Mouse (Mus musculus) lung, postnatal 10 days (tissue): ENCODE data around the gene Acot8.

Experiments
- DNase-seq: peaks from one replicate; pipeline ENCODE4 v3.0.0; 2021

Acot8 gene

GRCm38 (mm10) chr2:164748991-164749390 lies 55.7 kb downstream of the Acot8 start:
- no peak for DNase-seq

GRCm38 (mm10) chr2:164748191-164748590 lies 56.5 kb downstream of the Acot8 start:
- DNase-seq: no peak

GRCm38 (mm10) chr2:164746693-164747092 lies 58.0 kb downstream of the Acot8 start:
- DNase-seq: no peak

DNA sequence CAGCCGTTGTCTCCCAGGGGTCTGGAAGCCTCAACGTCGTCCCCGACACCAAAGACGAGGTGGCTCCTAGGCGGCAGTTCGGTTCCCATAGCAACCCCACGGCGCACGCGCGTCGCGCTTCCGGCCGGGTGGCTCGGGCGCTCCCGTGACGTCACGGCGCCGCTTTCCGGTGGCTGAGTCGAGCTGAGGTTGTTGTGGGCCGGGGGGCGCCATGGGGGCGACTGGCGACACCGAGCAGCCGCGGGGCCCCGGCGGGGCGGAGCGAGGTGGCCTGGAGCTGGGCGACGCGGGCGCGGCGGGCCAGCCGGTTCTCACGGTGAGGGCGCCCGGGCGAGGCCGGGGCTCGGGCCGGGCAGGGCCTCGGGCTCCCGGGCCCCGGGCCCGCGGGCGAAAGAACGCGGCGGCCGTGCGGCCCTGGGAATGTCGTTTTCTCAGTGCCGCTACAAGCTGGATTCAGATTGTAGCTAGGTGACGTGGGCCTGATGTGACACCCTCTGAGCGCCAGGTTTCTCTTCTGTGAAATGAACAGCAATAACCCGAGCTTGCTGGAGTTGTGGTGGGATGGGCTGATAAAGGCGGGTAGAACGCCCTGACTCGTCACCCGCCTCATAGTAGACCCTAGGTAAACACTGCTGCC lies 58.7 kb downstream of the Acot8 start, which contains the start of the genes Wfdc3 and Dnttip1:
Gene Wfdc3, minus strand, starts transcription at position 89 of the 637 bp plus-strand sequence.
Gene Dnttip1, plus strand, starts transcription at position 141 of the 637 bp plus-strand sequence.
- DNase-seq: peak; percentile 95

DNA sequence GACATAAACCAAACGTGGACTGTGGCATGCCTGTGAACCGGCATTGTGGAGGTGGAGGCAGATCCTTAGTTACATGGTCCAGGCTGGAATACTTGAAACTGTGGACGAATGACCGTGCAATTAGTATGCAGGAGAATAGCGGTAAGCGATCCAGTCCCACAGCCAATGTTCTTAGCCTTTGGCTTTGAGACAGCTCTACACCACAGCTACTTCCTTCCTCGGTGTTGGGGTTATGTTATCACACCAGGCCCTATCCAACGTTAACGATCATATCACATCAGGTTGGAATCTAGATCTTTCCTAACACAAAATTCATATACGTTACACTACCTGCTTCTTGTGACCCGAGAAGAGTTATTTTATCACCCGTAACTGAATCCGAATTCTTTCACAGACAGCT lies 59.7 kb downstream of the Acot8 start:
- DNase-seq: no peak
